Mouse (Mus musculus): ENCODE results near the gene Abat. TPM values are rescaled to one million over a fixed set of nuclear protein-coding genes. Genes with fewer than 3 reads are reported as not detected.

Gene Abat
- total and polyA plus RNA-seq, 2 experiments from 2014 or later, result 108 to 157 TPM

DNA sequence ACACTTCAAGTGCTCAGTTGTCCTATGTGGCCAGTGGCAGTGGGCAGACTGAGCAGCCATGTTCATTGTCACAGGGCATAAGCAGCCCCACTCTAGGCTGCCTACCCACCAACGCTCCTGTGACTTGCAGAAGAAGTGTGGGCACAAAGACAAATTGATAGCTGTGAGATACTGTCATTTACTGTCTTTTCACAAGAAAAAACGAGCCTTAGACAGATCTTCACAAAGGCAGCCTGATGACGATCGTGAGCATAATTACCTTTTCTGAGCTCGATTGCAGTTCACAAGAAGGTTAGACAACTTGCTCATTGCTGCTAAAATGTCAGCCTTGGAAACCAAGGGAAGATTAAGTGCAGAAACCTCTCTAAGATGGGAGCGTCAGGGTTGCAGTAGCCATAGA lies 141.9 kb downstream of the Abat start:
- Histone ChIP-seq H3K27me3 (ENCODE audit: insufficient read depth, low read length) (no peaks in the 10 kb centered on the region), H3K9ac (replicated peaks; ENCODE audit: low read length) (no peak overlapping the region), H3K9me3 (ENCODE audit: low read length) (no peaks in the 10 kb centered on the region), H3K4me1 (ENCODE audit: insufficient read depth, low read length) (no peaks in the 10 kb centered on the region), H3K4me3 (ENCODE audit: low read length) (no peak overlapping the region), H3K4me2 (ENCODE audit: low read depth, low read length) (no peak overlapping the region), H3K36me3 (ENCODE audit: insufficient read depth, low read length) (peaks cover 61% of the 10 kb centered on the region), H3K27ac (no peak overlapping the region)
- no peak for TF ChIP-seq CTCF (IDR thresholded peaks at IDR 0.05; ENCODE audit: low read depth)
- 88% methylated on average over 6 of the region's 6 CpGs for WGBS
- ATAC-seq (no peak), DNase-seq (ENCODE audit: low spot score) (no peak)

DNA sequence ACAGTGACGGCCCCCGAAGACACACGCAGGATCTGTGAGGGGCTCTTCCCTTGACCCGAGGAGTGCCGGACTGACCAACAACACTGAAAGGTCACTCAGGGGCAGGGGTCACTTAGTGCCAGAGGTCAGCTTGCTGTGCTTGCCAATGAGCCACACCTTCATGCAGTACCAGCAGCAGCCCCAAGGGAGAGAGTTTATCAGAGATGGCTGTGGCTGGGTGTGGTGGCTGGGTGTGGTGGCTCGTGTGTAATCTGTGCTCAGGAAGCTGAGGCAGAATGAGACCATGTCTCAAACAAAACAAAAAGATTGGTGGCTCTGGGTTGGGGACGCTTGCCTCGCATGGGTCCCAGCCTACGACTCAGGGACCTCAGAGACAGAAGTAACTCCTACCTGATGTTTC lies 142.4 kb downstream of the Abat start:
- Histone ChIP-seq H3K4me1 (ENCODE audit: insufficient read depth, low read length) (no peaks in the 10 kb centered on the region), H3K36me3 (ENCODE audit: insufficient read depth, low read length) (peaks cover 62% of the 10 kb centered on the region), H3K27me3 (ENCODE audit: insufficient read depth, low read length) (no peaks in the 10 kb centered on the region), H3K4me3 (ENCODE audit: low read length) (no peak overlapping the region), H3K9ac (replicated peaks; ENCODE audit: low read length) (no peak overlapping the region), H3K9me3 (ENCODE audit: low read length) (no peaks in the 10 kb centered on the region), H3K4me2 (ENCODE audit: low read depth, low read length) (no peak overlapping the region), H3K27ac (no peak overlapping the region)
- 0 out of 2 replicates have a peak, but pooled peaks have one; percentile 6 for TF ChIP-seq CTCF (IDR thresholded peaks at IDR 0.05; ENCODE audit: low read depth)
- ATAC-seq (no peak), DNase-seq (ENCODE audit: low spot score) (no peak)
- 84% methylated on average over 9 of the region's 9 CpGs for WGBS

DNA sequence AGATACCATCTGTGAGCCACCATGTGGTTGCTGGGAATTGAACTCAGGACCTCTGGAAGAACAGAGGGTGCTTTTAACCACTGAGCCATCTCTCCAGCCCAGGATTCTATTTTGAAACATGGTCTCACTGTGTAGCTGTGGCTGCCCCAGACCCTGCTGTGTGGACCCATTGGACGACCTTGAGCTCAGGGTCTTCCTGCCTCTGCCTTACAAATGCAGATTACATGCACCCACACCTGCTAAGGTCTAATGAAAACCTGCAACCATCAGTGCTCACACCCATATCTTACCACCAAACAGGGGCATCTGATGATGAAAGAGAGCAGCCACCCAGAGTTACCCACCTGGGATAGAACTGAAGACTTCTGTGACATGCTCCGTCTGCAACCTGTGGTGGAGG lies 143.0 kb downstream of the Abat start:
- WGBS, result 80% methylated on average over 2 of the region's 2 CpGs
- no peaks in the 10 kb centered on the region for H3K4me1 ChIP-seq (ENCODE audit: insufficient read depth, low read length)
- H3K4me3 ChIP-seq (ENCODE audit: low read length), result no peak overlapping the region
- no peak overlapping the region for H3K9ac ChIP-seq (replicated peaks; ENCODE audit: low read length)
- DNase-seq (ENCODE audit: low spot score) (no peak), ATAC-seq (no peak)
- H3K27ac ChIP-seq, result no peak overlapping the region
- TF ChIP-seq CTCF (IDR thresholded peaks at IDR 0.05; ENCODE audit: low read depth), result no peak
- no peaks in the 10 kb centered on the region for H3K27me3 ChIP-seq (ENCODE audit: insufficient read depth, low read length)
- peaks cover 55% of the 10 kb centered on the region for H3K36me3 ChIP-seq (ENCODE audit: insufficient read depth, low read length)
- no peak overlapping the region for H3K4me2 ChIP-seq (ENCODE audit: low read depth, low read length)
- no peaks in the 10 kb centered on the region for H3K9me3 ChIP-seq (ENCODE audit: low read length)

DNA sequence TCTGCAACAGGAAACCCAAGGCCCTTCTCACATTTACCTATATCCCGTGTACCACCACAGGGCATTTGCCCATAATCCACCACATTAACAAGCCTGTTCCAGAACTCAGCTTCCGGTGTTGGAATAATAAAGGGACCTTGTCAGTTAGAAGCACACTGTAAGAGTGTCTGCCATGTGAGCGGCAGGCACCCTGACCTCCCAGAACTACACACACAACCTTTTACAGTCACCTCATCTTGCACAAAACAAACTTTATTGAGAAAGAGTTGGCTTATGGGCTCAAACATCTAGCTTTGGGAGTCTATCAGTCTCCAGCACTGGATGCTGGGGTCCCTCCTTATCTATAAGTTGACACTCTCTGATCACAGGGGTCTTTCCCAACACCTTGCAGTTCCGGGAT lies 145.1 kb downstream of the Abat start:
- H3K36me3 ChIP-seq (ENCODE audit: insufficient read depth, low read length), result peaks cover 46% of the 10 kb centered on the region
- H3K9ac ChIP-seq (replicated peaks; ENCODE audit: low read length), result no peak overlapping the region
- 75% methylated on average over 4 of the region's 4 CpGs for WGBS
- DNase-seq (ENCODE audit: low spot score) (no peak), ATAC-seq (no peak)
- H3K9me3 ChIP-seq (ENCODE audit: low read length), result no peaks in the 10 kb centered on the region
- no peaks in the 10 kb centered on the region for H3K4me1 ChIP-seq (ENCODE audit: insufficient read depth, low read length)
- no peaks in the 10 kb centered on the region for H3K27me3 ChIP-seq (ENCODE audit: insufficient read depth, low read length)
- no peak overlapping the region for H3K4me2 ChIP-seq (ENCODE audit: low read depth, low read length)
- no peak overlapping the region for H3K4me3 ChIP-seq (ENCODE audit: low read length)
- TF ChIP-seq CTCF (IDR thresholded peaks at IDR 0.05; ENCODE audit: low read depth), result no peak
- no peak overlapping the region for H3K27ac ChIP-seq

DNA sequence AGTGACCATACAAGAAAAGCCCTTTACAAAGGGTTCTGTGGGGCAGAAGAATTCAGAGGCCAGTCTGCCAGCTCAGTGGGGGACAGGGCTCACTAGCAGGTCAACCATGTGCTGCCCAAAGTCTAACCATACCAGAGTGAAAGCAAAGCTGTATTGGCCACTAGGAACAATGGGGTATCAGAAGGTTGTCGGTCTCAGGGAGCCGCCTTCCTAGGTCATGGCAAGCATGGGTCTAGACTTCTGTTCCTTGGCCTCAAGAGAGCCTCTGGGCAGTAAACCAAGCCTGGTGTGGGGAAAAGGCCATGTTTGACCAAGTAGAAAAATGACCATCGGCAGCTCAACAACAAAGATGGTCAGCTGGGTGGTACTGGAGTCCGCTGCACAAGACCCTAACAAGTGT lies 145.5 kb downstream of the Abat start:
- Histone ChIP-seq H3K4me1 (ENCODE audit: insufficient read depth, low read length) (no peaks in the 10 kb centered on the region), H3K9ac (replicated peaks; ENCODE audit: low read length) (no peak overlapping the region), H3K4me2 (ENCODE audit: low read depth, low read length) (no peak overlapping the region), H3K4me3 (ENCODE audit: low read length) (no peak overlapping the region), H3K9me3 (ENCODE audit: low read length) (no peaks in the 10 kb centered on the region), H3K27me3 (ENCODE audit: insufficient read depth, low read length) (no peaks in the 10 kb centered on the region), H3K36me3 (ENCODE audit: insufficient read depth, low read length) (peaks cover 42% of the 10 kb centered on the region), H3K27ac (no peak overlapping the region)
- no peak for TF ChIP-seq CTCF (IDR thresholded peaks at IDR 0.05; ENCODE audit: low read depth)
- WGBS, result 84% methylated on average over 4 of the region's 4 CpGs
- ATAC-seq, result no peak
- no peak for DNase-seq (ENCODE audit: low spot score)

DNA sequence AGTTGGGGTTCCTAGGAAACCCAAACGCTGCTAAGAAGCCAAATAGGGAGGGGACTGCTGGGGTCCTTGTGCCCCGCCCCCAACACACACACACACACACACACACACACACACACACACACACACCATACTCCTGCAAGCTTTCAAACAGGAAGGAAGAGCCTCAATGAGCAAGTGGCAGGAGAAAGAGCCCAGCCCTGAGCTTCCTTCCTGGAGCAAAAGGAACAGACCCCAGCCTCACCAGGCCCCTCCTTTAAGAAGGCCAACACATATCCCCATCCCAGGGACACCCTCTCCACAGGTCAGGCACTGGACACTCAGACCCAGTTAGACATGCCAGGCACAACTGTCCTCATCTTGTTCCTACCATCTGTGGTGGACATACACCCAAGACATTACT lies 149.8 kb downstream of the Abat start:
- 69% methylated on average over 2 of the region's 2 CpGs for WGBS
- ATAC-seq, result no peak
- Histone ChIP-seq H3K27ac (peak overlapping the region; percentile 65), H3K9me3 (ENCODE audit: low read length) (no peaks in the 10 kb centered on the region), H3K36me3 (ENCODE audit: insufficient read depth, low read length) (peaks cover 23% of the 10 kb centered on the region), H3K4me2 (ENCODE audit: low read depth, low read length) (no peak overlapping the region), H3K4me1 (ENCODE audit: insufficient read depth, low read length) (peaks cover 5% of the 10 kb centered on the region; the same call in 1 of the 2 replicates), H3K4me3 (ENCODE audit: low read length) (no peak overlapping the region), H3K9ac (replicated peaks; ENCODE audit: low read length) (no peak overlapping the region), H3K27me3 (ENCODE audit: insufficient read depth, low read length) (no peaks in the 10 kb centered on the region)
- no peak for DNase-seq (ENCODE audit: low spot score)
- TF ChIP-seq CTCF (IDR thresholded peaks at IDR 0.05; ENCODE audit: low read depth), result no peak

DNA sequence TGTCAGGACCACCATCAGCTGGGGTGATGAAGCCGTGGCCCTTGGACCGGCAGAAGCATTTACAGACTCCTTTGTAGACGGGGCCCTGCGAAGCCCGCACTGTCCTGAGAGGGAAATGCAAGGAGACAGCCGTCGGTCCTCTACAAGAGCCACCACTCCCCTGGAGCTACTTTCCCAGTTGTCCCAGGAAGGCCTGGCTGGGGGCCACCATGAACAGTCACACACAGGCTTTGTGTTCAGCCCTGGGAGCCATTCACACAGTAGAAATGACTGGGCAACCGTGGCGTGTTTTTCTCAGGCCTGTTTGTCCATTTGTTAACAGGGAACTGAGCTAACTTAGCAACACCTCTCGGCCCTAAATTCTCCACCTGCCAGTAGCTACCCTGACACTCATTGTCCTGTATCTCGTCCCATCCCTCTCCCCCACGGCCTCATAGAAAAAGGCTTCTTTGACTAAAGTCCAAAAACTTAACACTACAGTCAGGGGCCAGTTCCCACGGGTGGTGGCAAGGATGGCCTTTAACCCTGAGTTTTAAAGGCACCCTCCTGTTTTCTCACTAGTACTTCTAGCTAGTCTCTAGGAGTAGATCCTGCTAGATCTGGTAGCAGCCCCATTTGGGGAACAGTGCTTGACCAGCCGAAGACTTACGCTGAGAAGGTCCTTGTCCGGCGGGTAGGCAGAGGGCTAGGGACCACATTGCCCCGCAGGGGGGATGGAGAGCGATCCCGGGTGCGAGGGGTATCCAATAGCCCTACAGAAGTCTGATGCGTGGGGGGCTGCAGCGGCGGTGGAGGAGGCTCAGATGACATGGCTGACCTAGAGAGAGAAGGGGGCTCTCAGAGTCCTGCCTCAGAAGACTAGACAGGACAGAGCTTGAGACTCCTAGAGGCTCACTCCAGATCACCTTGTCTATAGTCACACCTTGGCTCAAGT lies 150.6 kb downstream of the Abat start:
- H3K27me3 ChIP-seq (ENCODE audit: insufficient read depth, low read length), result no peaks in the 10 kb centered on the region
- no peak overlapping the region for H3K4me3 ChIP-seq (ENCODE audit: low read length)
- peaks cover 23% of the 10 kb centered on the region for H3K36me3 ChIP-seq (ENCODE audit: insufficient read depth, low read length)
- WGBS, result 73% methylated on average over 24 of the region's 24 CpGs
- H3K27ac ChIP-seq, result peak overlapping the region; percentile 65
- peak; percentile 44; the same call in 1 of the 2 replicates for ATAC-seq
- H3K4me2 ChIP-seq (ENCODE audit: low read depth, low read length), result no peak overlapping the region
- no peak for TF ChIP-seq CTCF (IDR thresholded peaks at IDR 0.05; ENCODE audit: low read depth)
- DNase-seq (ENCODE audit: low spot score), result peak; percentile 52
- no peaks in the 10 kb centered on the region for H3K9me3 ChIP-seq (ENCODE audit: low read length)
- no peak overlapping the region for H3K9ac ChIP-seq (replicated peaks; ENCODE audit: low read length)
- H3K4me1 ChIP-seq (ENCODE audit: insufficient read depth, low read length), result peaks cover 11% of the 10 kb centered on the region; the same call in 1 of the 2 replicates
